Mouse (Mus musculus) v-Abl transformed pro-B cells (cell line): ENCODE measurements around the gene Dhx40.
"Not testable (repeated sequence)": the region's sequence is repeated elsewhere in the genome, so short reads cannot be mapped to it uniquely, and the experiment has no call there.

Experiments
- in situ Hi-C, 2 experiments: fragments of 400-800 bp; cut with MboI; formaldehyde crosslinking; loops; one replicate each; pipeline ENCODE4 v1.15.1; 2025; ENCODE audit not compliant: unreplicated experiment in 2 of 2

Dhx40 gene

GRCm38 (mm10) chr11:86756156-86757141 lies 51.1 kb downstream of the Dhx40 start:
- in situ Hi-C loops, result loop anchor here in 1 of 2 experiments (5.0 kb wide), 2 partner anchors 39 to 174 kb away; no protein-coding TSS in a partner anchor

DNA sequence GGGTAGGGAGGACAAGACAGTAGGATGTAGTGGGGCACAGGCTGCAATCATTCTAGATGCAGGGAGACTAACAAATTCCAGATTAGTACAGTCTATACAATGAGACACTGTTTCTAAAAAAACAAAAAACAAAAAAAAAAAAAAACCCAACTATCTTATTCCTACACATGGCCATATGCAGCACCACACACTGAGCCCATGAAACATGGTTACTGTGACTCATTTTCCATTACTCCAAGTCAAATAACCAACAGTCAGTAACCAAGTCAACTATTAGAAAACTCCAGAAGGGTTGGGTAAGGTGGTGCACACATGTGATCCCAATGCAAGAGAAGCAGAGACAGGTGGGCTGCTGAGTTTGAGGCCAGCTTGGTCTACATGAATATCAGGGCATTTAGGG lies 55.1 kb downstream of the Dhx40 start:
- in situ Hi-C loops, result no loop called here

GRCm38 (mm10) chr11:86751010-86751409 lies 56.5 kb downstream of the Dhx40 start:
- in situ Hi-C loops, result no loop called here

GRCm38 (mm10) chr11:86749776-86750423 lies 57.6 kb downstream of the Dhx40 start:
- in situ Hi-C loops, result no loop called here

GRCm38 (mm10) chr11:86745634-86746404 lies 61.7 kb downstream of the Dhx40 start:
- in situ Hi-C loops, result no loop called here

DNA sequence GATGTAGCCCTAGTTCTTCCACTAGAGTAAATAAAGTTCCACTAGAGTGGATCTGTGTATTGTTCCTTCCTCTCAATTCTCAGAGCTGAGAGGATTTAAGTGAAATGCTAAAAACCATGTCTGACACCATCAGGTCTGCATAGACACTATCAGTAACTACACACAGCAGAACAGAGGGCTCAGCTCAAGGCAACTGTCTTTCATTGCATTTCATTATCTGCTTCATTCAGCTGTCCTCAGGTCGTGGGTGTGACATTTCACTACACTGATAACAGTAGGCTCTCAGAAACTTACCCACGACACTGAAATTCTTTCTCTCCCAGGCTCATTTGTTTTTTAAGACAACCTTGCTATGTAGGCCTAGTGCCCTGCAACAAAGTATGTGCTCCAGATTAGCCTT lies 64.9 kb downstream of the Dhx40 start:
- in situ Hi-C loops, result no loop called here

- in situ Hi-C loops, result no loop called here
These were observed 66.0 kb downstream of the Dhx40 start for GRCm38 (mm10) chr11:86741505-86741904.

DNA sequence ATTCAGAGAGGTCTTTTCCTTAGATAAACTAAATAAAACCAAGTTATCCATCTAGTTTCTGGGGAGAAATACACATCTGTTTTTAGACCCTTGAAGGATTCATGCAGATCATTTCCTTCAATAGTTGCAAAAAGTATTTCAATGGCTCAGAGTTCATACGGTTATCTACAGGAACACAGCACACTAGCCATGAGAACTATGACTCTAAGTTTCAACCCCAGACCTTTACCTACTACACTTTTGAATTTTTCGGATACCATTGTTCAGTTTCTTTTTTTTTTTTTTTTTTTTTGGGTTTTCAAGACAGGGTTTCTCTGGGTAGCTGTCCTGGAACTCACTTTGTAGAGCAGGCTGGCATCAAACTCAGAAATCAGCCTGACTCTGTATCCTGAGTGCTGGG lies 68.1 kb downstream of the Dhx40 start:
- in situ Hi-C loops, result no loop called here

DNA sequence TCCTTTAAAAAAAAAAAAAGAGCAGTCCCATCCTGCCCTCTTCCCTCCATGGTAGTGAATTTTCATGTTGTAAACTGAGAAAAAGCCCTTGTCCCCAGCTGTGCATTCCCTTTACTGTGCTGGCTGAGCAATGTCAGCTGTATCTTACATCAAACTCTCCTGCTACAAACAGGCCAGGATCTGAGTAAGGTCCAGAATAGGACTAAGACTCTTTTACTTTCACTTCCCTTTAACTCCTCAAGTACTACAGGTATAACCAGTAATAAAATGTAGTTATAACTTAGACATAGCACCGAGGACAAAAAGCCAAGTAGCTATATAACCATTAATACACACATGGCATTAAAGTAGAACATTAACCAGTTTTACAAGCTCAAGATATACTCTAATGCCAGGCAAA lies 68.6 kb downstream of the Dhx40 start:
- in situ Hi-C loops, result no loop called here

DNA sequence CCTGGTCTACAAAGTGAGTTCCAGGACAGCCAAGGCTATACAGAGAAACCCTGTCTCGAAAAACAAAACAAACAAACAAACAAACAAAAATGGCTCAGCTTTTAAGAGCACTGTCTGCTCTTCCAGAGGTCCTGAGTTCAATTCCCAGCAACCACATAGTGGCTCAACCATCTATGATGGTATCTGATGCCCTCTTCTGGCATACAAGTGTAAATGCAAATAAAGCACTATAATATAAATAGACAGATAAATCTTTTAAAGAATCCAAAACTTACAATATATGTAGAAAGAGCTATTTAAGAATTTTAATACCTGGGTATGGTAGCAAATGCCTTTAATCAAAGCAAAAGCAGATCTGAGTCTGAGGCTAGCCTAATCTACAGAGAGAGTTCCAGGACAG lies 69.2 kb downstream of the Dhx40 start:
- in situ Hi-C loops, result not testable (repeated sequence)

DNA sequence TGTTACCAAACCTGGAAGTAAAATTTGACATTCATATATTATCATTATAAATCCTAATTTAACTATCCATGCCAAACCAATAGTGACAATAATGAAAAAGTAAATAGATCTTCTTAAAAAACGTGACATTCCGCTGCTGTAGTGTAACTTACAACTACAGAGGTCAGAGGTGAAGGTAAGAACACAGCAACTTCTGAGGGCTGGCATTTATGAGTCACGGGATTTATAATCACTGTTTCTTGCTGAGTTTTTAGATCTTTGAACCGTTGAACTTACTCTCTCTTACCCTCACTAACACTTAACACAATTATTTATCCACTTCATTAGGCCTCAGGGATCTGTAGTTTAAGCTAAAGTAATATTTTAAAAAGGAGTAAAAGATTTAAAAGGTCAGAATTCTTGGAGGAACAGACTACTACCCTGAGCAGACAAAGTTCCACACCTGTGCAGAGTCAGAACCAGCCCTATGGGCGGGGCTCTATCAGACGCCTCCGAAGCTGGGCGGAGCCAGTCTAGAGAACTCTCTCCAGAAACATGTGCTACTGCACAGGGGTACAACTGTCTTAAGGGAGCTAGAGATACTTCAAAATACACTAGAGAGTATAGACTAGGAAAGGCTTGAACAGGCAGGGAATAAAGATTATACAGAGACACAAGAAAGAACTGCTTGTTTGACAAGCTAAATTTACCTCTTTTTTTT lies 70.1 kb downstream of the Dhx40 start:
- in situ Hi-C loops, result no loop called here

- in situ Hi-C loops, result no loop called here
These were observed 72.6 kb downstream of the Dhx40 start for GRCm38 (mm10) chr11:86734993-86735392.

- in situ Hi-C loops, result no loop called here
These were observed 73.2 kb downstream of the Dhx40 start for GRCm38 (mm10) chr11:86734241-86734939.

GRCm38 (mm10) chr11:86731443-86731842 lies 76.1 kb downstream of the Dhx40 start:
- in situ Hi-C loops, result no loop called here

GRCm38 (mm10) chr11:86725607-86726006 lies 81.9 kb downstream of the Dhx40 start:
- in situ Hi-C loops, result no loop called here

DNA sequence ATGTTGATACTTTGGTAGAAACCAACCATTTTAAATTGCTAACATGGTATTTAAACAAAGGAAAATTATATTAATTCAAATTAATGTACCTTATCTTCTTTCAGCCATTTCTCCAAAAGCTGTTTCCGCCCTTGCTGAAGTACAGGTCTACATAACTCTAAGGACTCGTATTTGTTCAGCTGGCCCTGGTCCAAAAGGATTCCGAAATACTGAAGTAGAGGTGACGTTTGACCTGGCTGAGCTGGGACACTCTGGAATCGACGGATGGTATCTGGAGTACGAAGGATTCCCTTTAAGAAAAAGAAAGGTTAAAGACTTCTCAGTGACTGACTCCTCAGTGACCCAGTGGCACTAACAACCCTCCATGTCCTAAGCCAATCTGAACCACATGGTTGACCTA lies 82.6 kb downstream of the Dhx40 start:
- in situ Hi-C loops, result no loop called here

DNA sequence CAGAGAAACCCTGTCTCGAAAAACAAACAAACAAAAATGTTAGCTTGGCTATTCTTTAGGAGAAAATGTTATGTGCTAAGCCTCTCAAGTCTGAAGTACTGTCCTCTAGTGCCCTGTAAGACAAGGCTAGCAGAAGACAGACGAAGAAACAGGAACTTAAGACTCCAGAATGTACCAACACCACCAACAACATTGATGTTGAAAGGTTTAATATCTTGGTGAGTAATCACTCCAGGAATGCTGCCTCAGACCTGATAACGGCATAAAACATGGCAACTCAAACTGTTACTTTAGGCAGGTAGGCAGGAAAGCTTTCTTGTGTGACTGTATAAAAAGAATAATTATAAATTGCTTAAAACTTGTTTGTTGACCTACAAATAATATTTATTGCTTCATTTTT lies 83.5 kb downstream of the Dhx40 start:
- in situ Hi-C loops, result no loop called here

DNA sequence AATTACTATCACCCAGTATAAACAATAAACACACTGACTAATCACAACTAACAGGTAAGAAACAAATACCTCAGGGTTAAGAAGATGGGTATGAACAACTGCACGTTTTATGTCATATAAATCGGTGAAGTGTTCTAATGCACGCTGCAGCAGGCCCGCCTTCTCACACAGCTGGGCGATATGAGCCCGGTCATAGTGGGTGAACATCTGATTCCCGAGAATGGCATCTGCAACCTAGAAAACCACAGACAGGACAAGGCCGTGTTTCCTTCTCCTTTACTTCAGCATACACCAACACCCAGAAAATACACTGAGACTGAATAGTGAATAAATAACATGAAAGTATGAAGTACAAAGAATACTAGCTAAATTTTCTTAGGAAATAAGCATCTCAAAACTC lies 88.2 kb downstream of the Dhx40 start:
- in situ Hi-C loops, result loop anchor here in 1 of 2 experiments (5.0 kb wide), 1 partner anchor 38 kb away; the partner anchor contains the start of gene Cltc
